Mouse (Mus musculus) olfactory bulb, adult 2 months (tissue): Measurements from ENCODE around the gene Ralgapa2.

Experiments
- CTCF ChIP-seq: fragments of 200-500 bp; IDR thresholded peaks from 2 replicates; pipeline ENCODE4 v1.5.1; 2012; ENCODE audit warnings: low read depth, mild to moderate bottlenecking, low read length, moderate library complexity; ENCODE audit not compliant: insufficient read depth
- POLR2A ChIP-seq: fragments of 200-500 bp; IDR thresholded peaks from 2 replicates; pipeline ENCODE4 v1.6.1; 2012; ENCODE audit warnings: mild to moderate bottlenecking, low read depth, low read length, moderate library complexity; ENCODE audit not compliant: insufficient read depth

DNA sequence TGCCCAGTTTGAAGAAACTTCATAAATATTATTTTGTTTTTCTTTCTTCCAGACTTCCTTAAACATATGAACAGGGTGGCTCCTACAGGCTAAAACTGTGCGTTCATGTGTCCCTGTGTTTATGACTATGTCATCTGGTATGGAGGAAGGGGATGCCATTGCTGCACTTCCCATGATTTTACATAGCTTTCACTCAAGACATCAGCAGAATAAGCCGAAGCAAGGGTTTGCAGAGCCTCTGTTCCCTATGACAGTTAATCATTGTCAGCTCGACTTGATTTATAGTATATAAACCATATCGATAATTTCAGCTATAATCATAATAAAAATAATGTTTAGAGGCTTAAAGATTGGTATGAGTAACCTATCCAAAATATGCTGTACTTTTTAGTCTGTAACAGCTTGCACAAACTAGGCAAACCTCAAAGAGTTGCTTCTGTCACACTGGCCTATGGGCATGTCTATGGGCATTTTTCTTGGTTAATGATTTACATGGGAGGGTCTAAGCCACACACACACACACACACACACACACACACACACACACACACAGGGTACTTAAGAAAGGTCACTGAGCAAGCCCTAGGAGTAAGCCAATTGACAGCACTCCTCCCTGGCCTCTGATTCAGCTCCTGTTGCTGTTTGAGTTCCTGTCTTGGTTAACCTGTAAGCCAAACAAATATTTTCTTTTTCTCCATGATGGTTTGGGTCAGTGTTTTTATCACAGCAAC lies 12.7 kb upstream of the Ralgapa2 start:
- no peak for TF ChIP-seq POLR2A
- no peak for TF ChIP-seq CTCF
